Mouse (Mus musculus) heart, postnatal 0 days (tissue): ENCODE results near the gene Mrps18a. TPM values are rescaled to one million over a fixed set of nuclear protein-coding genes. Genes with fewer than 3 reads are reported as not detected.
A peak's percentile ranks its signal among the peaks of the same experiment; 100 is the strongest.

ENCODE experiments used
- ATAC-seq: fragments of 200-750 bp; cut with Nextera tagmentation; 2 replicates; pipeline ENCODE4 v1.8.0; 2017; ENCODE audit warnings: low read depth, moderate number of reproducible peaks, moderate library complexity; ENCODE audit not compliant: insufficient read depth
- DNase-seq: peaks from one replicate; pipeline ENCODE4 v3.0.0-alpha.2; 2016; ENCODE audit warnings: low spot score
- H3K27ac ChIP-seq: fragments of 300-500 bp; sonication (generic); 2 replicates; pipeline ENCODE4 v1.5.1; 2014; ENCODE audit warnings: low read depth, mild to moderate bottlenecking
- H3K27me3 ChIP-seq: fragments of 300-500 bp; sonication (generic); 2 replicates; pipeline ENCODE4 v1.6.1; 2014; ENCODE audit warnings: low read length, mixed read lengths; ENCODE audit not compliant: control insufficient read depth, insufficient read depth
- H3K36me3 ChIP-seq: fragments of 300-500 bp; sonication (generic); replicated peaks from 2 replicates; pipeline ENCODE4 v1.6.1; 2014; ENCODE audit warnings: low read length, mixed read lengths; ENCODE audit not compliant: control insufficient read depth, insufficient read depth
- H3K4me1 ChIP-seq: fragments of 300-500 bp; sonication (generic); 2 replicates; pipeline ENCODE4 v1.6.1; 2014; ENCODE audit warnings: antibody characterized with exemption; ENCODE audit not compliant: control insufficient read depth, insufficient read depth
- H3K4me2 ChIP-seq: fragments of 300-500 bp; sonication (generic); 2 replicates; pipeline ENCODE4 v1.6.1; 2014; ENCODE audit warnings: low read depth, mild to moderate bottlenecking, low read length, moderate library complexity
- H3K4me3 ChIP-seq: fragments of 300-500 bp; sonication (generic); 2 replicates; pipeline ENCODE4 v1.5.1; 2014; ENCODE audit warnings: low read depth, low read length
- H3K9ac ChIP-seq: fragments of 300-500 bp; sonication (generic); replicated peaks from 2 replicates; pipeline ENCODE4 v1.6.1; 2014; ENCODE audit warnings: low read depth, low read length, mixed read lengths
- H3K9me3 ChIP-seq: fragments of 300-500 bp; sonication (generic); replicated peaks from 2 replicates; pipeline ENCODE4 v1.6.1; 2016; ENCODE audit warnings: low read length; ENCODE audit not compliant: control insufficient read depth
- CTCF ChIP-seq: IDR thresholded peaks from 2 replicates; pipeline ENCODE4 v1.5.1; 2016; ENCODE audit warnings: antibody characterized with exemption, control low read depth, low read depth
- EP300 ChIP-seq: IDR thresholded peaks from 2 replicates; pipeline ENCODE4 v1.6.1; 2016; ENCODE audit warnings: antibody characterized with exemption, low read depth
- WGBS: fragments of 180-500 bp; shearing (Covaris S2); extraction: QIAGEN DNeasy Blood & Tissue Kit; methylation state at CpG from one replicate; pipeline ENCODE4 v1.1.7; 2014; 5-methylcytosine and 5-hydroxymethylcytosine counted together
- polyA plus RNA-seq: library from polyadenylated mRNA; unstranded; fragments of >200 nt; fragmentation: Nextera tagmentation; extraction: Ambion mirVana; gene quantifications from 2 replicates; pipeline ENCODE4 v1.2.1, GENCODE M21; 2015
- total RNA-seq: library from RNA; depleted of rRNA; stranded (reverse); fragments of >200 nt; gene quantifications from 2 replicates; pipeline ENCODE4 v1.2.3, GENCODE M21; 2014; ENCODE audit warnings: low replicate concordance

The Mrps18a gene
- total and polyA plus RNA-seq, 2 experiments from 2014 or later: 76.6 to 174 TPM

DNA sequence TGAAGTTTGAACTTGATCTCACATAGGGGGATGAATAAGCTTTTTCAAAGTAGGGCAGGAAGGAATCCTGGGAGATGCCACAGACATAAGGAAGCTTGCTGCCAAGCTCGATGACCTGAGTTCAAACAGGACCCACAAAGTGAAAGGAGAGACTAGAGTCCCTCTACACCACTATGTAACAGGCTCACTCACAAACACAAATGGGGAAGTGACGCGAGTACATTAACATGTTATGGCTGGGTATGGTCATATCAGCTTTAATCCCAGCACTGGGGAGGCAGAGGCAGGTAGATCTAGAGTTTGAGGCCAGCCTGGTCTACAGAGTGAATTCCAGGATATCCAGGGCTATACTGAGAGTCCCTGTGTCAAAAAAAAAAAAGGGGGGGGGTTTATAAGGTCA is 43.5 kb downstream of the Mrps18a start:
- no peaks in the 10 kb centered on the region for H3K9me3 ChIP-seq
- DNase-seq (no peak), ATAC-seq (no peak)
- no peak for TF ChIP-seq EP300
- TF ChIP-seq CTCF: no peak
- no peak overlapping the region for H3K27ac ChIP-seq
- H3K4me2 ChIP-seq: no peak overlapping the region
- H3K36me3 ChIP-seq: peaks cover 2% of the 10 kb centered on the region; the same call in 1 of the 2 replicates
- no peaks in the 10 kb centered on the region for H3K27me3 ChIP-seq
- no peak overlapping the region for H3K9ac ChIP-seq
- H3K4me3 ChIP-seq: no peak overlapping the region
- peaks cover 12% of the 10 kb centered on the region; the same call in 1 of the 2 replicates for H3K4me1 ChIP-seq
- 91% methylated on average over 3 of the region's 3 CpGs for WGBS

- Histone ChIP-seq H3K9ac (no peak overlapping the region), H3K4me1 (peaks cover 17% of the 10 kb centered on the region), H3K27ac (no peak overlapping the region), H3K9me3 (no peaks in the 10 kb centered on the region), H3K27me3 (no peaks in the 10 kb centered on the region), H3K36me3 (no peaks in the 10 kb centered on the region), H3K4me3 (no peak overlapping the region), H3K4me2 (no peak overlapping the region)
- no peak for DNase-seq
- 70% methylated on average over 5 of the region's 5 CpGs for WGBS
- TF ChIP-seq EP300 (no peak), CTCF (no peak)
- ATAC-seq: no peak
Measured at GRCm38 (mm10) chr17:46156680-46157079, 45.9 kb downstream of the Mrps18a start.

DNA sequence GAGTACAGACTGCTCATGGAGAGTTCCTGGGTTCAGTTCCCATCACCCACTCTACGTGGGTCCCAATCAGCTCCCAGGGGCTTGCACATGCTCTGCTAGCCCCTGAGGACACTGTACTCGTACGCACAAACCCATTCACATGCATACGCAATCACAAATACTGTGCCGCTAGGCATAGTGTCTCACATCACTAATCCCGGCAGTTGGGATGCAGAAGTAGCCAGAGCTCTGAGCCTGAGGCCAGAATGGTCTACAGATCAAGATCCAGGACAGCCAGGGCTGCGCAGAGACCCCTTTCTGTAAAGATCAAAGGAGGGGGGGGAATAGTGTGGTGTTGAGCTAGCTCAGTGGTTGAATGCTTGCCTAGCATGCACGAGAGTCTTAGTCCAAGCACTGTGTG is 46.3 kb downstream of the Mrps18a start:
- Histone ChIP-seq H3K4me2 (no peak overlapping the region), H3K9ac (no peak overlapping the region), H3K4me3 (no peak overlapping the region), H3K27me3 (no peaks in the 10 kb centered on the region), H3K27ac (no peak overlapping the region), H3K4me1 (peaks cover 21% of the 10 kb centered on the region), H3K36me3 (no peaks in the 10 kb centered on the region), H3K9me3 (no peaks in the 10 kb centered on the region)
- DNase-seq (no peak), ATAC-seq (no peak)
- WGBS: 87% methylated on average over 8 of the region's 8 CpGs
- TF ChIP-seq EP300 (no peak), CTCF (no peak)

DNA sequence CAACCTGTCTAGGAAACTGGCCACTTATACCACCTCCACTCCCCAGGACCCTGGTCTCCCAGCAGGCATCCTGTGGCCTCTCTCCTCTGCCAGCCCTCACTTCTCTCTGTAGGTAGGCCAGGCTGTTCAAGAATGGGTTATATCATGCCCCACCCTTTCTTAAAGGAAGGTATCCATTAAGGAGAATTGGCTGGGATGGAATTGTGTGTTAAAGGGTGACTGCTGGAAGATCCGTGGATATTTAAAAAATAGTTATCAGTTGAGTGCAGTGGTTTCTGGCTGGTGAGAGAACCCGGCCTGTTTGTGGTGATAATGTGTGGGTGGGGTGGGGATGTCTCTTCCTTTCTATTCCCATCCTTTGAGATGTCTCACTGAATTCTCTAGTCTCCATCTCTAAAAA is 48.5 kb downstream of the Mrps18a start:
- Histone ChIP-seq H3K27ac (peak overlapping the region; percentile 96), H3K4me3 (0 out of 2 replicates have a peak overlapping the region, but pooled peaks have one; percentile 86), H3K4me2 (peak overlapping the region; percentile 72), H3K9ac (peak overlapping the region; percentile 33; the same call in 1 of the 2 replicates), H3K36me3 (peaks cover 6% of the 10 kb centered on the region), H3K4me1 (peaks cover 21% of the 10 kb centered on the region), H3K27me3 (no peaks in the 10 kb centered on the region), H3K9me3 (no peaks in the 10 kb centered on the region)
- TF ChIP-seq CTCF (no peak), EP300 (no peak)
- 15% methylated on average over 2 of the region's 2 CpGs for WGBS
- no peak for ATAC-seq
- no peak for DNase-seq

GRCm38 (mm10) chr17:46160090-46160662 is 49.4 kb downstream of the Mrps18a start:
- Histone ChIP-seq H3K36me3 (peaks cover 15% of the 10 kb centered on the region), H3K4me2 (peak overlapping the region; percentile 72), H3K4me3 (peak overlapping the region; percentile 86), H3K9ac (peak overlapping the region; percentile 39), H3K27me3 (no peaks in the 10 kb centered on the region), H3K4me1 (peaks cover 21% of the 10 kb centered on the region), H3K9me3 (no peaks in the 10 kb centered on the region), H3K27ac (peak overlapping the region; percentile 96)
- TF ChIP-seq CTCF (peak; percentile 39; the same call in 1 of the 2 replicates), EP300 (peak; percentile 57; the same call in 1 of the 2 replicates)
- WGBS: 0% methylated on average over 16 of the region's 16 CpGs
- peak; percentile 97 for DNase-seq
- ATAC-seq: peak; percentile 79

DNA sequence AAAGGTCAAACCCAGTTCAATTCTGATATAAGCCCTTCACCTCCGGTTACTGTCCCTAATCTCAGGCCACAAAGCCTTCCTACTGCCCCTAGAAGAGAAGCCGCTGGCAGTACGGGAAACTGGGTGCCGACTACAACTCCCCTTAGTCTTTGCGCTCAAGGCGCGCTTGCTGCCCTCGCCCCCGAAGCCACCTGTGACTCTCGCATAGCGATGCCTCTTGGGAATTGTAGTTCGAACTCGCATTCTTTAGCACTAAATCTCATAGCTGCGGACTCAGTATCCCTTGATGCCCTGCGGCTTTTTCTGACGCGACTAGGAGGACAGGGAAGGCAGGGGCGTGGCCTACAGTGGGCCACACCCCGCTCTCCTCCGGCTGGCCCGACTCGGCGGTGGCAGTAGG is 49.9 kb downstream of the Mrps18a start, which contains the start of gene Gtpbp2:
Gene Gtpbp2 (plus strand): TSS at position 347 of the 400 bp plus-strand sequence.
- Histone ChIP-seq H3K27ac (peak within 1 kb of the TSS; percentile 96), H3K9me3 (no peaks in the 10 kb centered on the region), H3K4me2 (peak within 1 kb of the TSS; percentile 82), H3K36me3 (peaks cover 20% of the 10 kb centered on the region), H3K4me3 (peak within 1 kb of the TSS; percentile 86), H3K27me3 (no peaks in the 10 kb centered on the region), H3K9ac (peak within 1 kb of the TSS; percentile 85), H3K4me1 (peaks cover 21% of the 10 kb centered on the region)
- no peak for TF ChIP-seq EP300
- no peak for TF ChIP-seq CTCF
- peak; percentile 89 for ATAC-seq
- WGBS: 0% methylated on average over 23 of the region's 23 CpGs
- peak; percentile 100 for DNase-seq
